ENCODE assay signal across 8 mouse cellular contexts in the genomic region with DNA sequence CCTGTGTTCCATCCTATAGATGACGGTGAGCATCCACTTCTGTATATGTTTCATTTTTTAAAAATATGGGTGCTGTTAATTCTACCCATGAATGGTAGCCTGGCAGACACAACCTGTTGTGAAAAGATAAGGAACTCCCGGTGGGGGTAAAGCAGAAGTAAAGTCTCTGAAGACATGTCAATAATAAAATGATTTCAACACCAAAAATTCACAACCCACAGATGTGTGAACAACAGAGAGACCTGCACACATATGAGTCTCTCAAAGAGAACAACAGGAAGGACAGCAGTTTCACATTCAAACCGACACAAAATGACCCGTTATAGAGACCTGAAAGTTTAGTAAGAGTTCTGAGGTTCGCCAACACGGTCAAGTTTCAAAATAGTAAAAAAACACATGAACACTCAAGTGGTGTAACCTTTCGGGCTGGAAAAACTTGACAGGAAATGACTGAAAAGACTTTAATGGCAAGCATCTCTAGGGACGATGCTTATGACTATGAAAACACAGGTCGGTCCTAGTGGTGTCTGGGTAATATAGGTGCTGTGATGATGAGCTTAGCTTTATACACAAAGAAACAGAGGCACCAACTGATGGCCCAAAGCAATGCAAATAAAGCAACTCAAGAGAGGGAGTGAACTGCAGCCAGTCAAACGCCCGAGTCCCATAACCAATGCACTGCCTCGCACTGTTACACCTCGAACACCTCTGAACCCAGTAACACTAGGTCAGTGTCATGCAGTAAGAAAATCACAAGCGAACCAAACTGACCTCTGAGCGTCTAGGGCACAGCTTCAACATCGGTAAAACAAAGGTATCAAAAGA. TPM values are rescaled to one million over a fixed set of nuclear protein-coding genes. Genes with fewer than 3 reads are reported as not detected.
DNase-seq lines count a peak whose midpoint lies in the region; ATAC-seq and TF ChIP-seq lines count a peak whose summit lies in the region.

No protein-coding gene starts in this region.

- H3K27me3 ChIP-seq in embryonic facial prominence, embryonic 15.5 days = no peaks in the 10 kb centered on the region
- H3K27me3 ChIP-seq in limb, embryonic 11.5 days (ENCODE audit: control insufficient read depth, insufficient read depth, low read length) = no peaks in the 10 kb centered on the region
- H3K27me3 ChIP-seq in neural tube, embryonic 12.5 days (replicated peaks) = no peaks in the 10 kb centered on the region

- H3K4me3 ChIP-seq in left cerebral cortex, adult 2 months = peak overlapping the region; percentile 89
- H3K4me3 ChIP-seq in embryonic facial prominence, embryonic 15.5 days (replicated peaks) = peak overlapping the region; percentile 90
- no peak overlapping the region for H3K4me3 ChIP-seq in limb, embryonic 11.5 days (ENCODE audit: low read depth, low read length)
- H3K4me3 ChIP-seq in neural tube, embryonic 12.5 days = peak overlapping the region; percentile 84; the same call in 1 of the 2 replicates

- DNase-seq in left cerebral cortex, adult 2 months (ENCODE audit: extremely low spot score in 1 of 2, low spot score in 2 of 2) = no peak
- DNase-seq in left cerebral cortex, adult 9 months (ENCODE audit: low spot score in 2 of 2) = no peak
- no peak for DNase-seq in limb, embryonic 11.5 days (ENCODE audit: low spot score)
- no peak for DNase-seq in cerebellum, adult 11-12 months
- DNase-seq in urinary bladder, postnatal 4 days (ENCODE audit: low spot score in 2 of 2) = no peak
- DNase-seq in testis, postnatal 14 days (ENCODE audit: low spot score) = no peak

- H3K4me1 ChIP-seq in embryonic facial prominence, embryonic 15.5 days = peaks cover 17% of the 10 kb centered on the region
- H3K4me1 ChIP-seq in limb, embryonic 11.5 days (ENCODE audit: control insufficient read depth, insufficient read depth, low read length) = peaks cover 6% of the 10 kb centered on the region
- peaks cover 19% of the 10 kb centered on the region for H3K4me1 ChIP-seq in neural tube, embryonic 12.5 days

- intact Hi-C loops in left cerebral cortex, adult 2 months (cut with DNase I) = no loop called here

- TF ChIP-seq CTCF in left cerebral cortex, adult 2 months (IDR thresholded peaks at IDR 0.05) = no peak

- H3K4me2 ChIP-seq in embryonic facial prominence, embryonic 15.5 days (replicated peaks) = peak overlapping the region; percentile 80
- peak overlapping the region; percentile 95; the same call in 1 of the 2 replicates for H3K4me2 ChIP-seq in limb, embryonic 11.5 days (ENCODE audit: low read depth, severe bottlenecking)
- H3K4me2 ChIP-seq in neural tube, embryonic 12.5 days (replicated peaks) = peak overlapping the region; percentile 96

- no peak overlapping the region for H3K27ac ChIP-seq in left cerebral cortex, adult 2 months
- no peak overlapping the region for H3K27ac ChIP-seq in embryonic facial prominence, embryonic 15.5 days (replicated peaks)
- H3K27ac ChIP-seq in limb, embryonic 11.5 days (replicated peaks; ENCODE audit: low read depth, low read length) = no peak overlapping the region
- H3K27ac ChIP-seq in neural tube, embryonic 12.5 days = no peak overlapping the region

- peak overlapping the region; percentile 10; the same call in 1 of the 2 replicates for H3K9ac ChIP-seq in embryonic facial prominence, embryonic 15.5 days
- no peak overlapping the region for H3K9ac ChIP-seq in limb, embryonic 11.5 days (ENCODE audit: low read length)
- peak overlapping the region; percentile 84; the same call in 1 of the 2 replicates for H3K9ac ChIP-seq in neural tube, embryonic 12.5 days

- H3K36me3 ChIP-seq in embryonic facial prominence, embryonic 15.5 days = peaks cover 8% of the 10 kb centered on the region
- no peaks in the 10 kb centered on the region for H3K36me3 ChIP-seq in limb, embryonic 11.5 days (ENCODE audit: control insufficient read depth, insufficient read depth, low read length)
- peaks cover 11% of the 10 kb centered on the region; the same call in 1 of the 2 replicates for H3K36me3 ChIP-seq in neural tube, embryonic 12.5 days

- 82% methylated on average over 16 of the region's 16 CpGs for WGBS in embryonic facial prominence, embryonic 15.5 days
- WGBS in limb, embryonic 11.5 days = 86% methylated on average over 16 of the region's 16 CpGs
- 87% methylated on average over 16 of the region's 16 CpGs for WGBS in neural tube, embryonic 12.5 days

- H3K9me3 ChIP-seq in embryonic facial prominence, embryonic 15.5 days (replicated peaks) = no peaks in the 10 kb centered on the region
- H3K9me3 ChIP-seq in limb, embryonic 11.5 days (ENCODE audit: control insufficient read depth, low read length) = no peaks in the 10 kb centered on the region
- H3K9me3 ChIP-seq in neural tube, embryonic 12.5 days = no peaks in the 10 kb centered on the region

- ATAC-seq in embryonic facial prominence, embryonic 15.5 days (ENCODE audit: insufficient number of reproducible peaks, low FRiP score, low TSS enrichment, low read depth) = no peak
- no peak for ATAC-seq in limb, embryonic 11.5 days (ENCODE audit: insufficient number of reproducible peaks, low FRiP score, low TSS enrichment, low read depth)
- ATAC-seq in neural tube, embryonic 12.5 days (ENCODE audit: low FRiP score, low read depth) = no peak

RNA-seq across cellular contexts. Expression of gene Fcf1, which starts 1.7 kb away (rescaled TPM):
- total RNA-seq in left cerebral cortex, adult 2 months (2021) = 10 to 100 TPM; 28.9 to 31.5 TPM
- polyA plus RNA-seq in embryonic facial prominence, embryonic 15.5 days (2015; fragmentation: Nextera tagmentation; extraction: Ambion mirVana) = 125 and 130 TPM in 2 replicates
- 167 and 169 TPM in 2 replicates for polyA plus RNA-seq in limb, embryonic 11.5 days (2014; fragmentation: Nextera tagmentation; extraction: Ambion mirVana)
- 129 and 134 TPM in 2 replicates for polyA plus RNA-seq in neural tube, embryonic 12.5 days (2016; fragmentation: Nextera tagmentation; extraction: Ambion mirVana)

RNA-seq across cellular contexts. Expression of gene Arel1, which starts 1.7 kb away (rescaled TPM):
- 10 to 100 TPM; 95.6 to 97.8 TPM for total RNA-seq in left cerebral cortex, adult 2 months (2021)
- 10.8 and 11.0 TPM in 2 replicates for polyA plus RNA-seq in embryonic facial prominence, embryonic 15.5 days (2015; fragmentation: Nextera tagmentation; extraction: Ambion mirVana)
- 18.0 and 18.9 TPM in 2 replicates for polyA plus RNA-seq in limb, embryonic 11.5 days (2014; fragmentation: Nextera tagmentation; extraction: Ambion mirVana)
- polyA plus RNA-seq in neural tube, embryonic 12.5 days (2016; fragmentation: Nextera tagmentation; extraction: Ambion mirVana) = 27.8 and 28.7 TPM in 2 replicates

RNA-seq across cellular contexts. Expression of gene Ylpm1, which starts 27.1 kb away (rescaled TPM):
- total RNA-seq in left cerebral cortex, adult 2 months (2021) = 100 to 1,000 TPM; 124 to 126 TPM
- 29.2 and 30.5 TPM in 2 replicates for polyA plus RNA-seq in embryonic facial prominence, embryonic 15.5 days (2015; fragmentation: Nextera tagmentation; extraction: Ambion mirVana)
- 49.2 and 51.2 TPM in 2 replicates for polyA plus RNA-seq in limb, embryonic 11.5 days (2014; fragmentation: Nextera tagmentation; extraction: Ambion mirVana)
- 36.8 and 40.1 TPM in 2 replicates for polyA plus RNA-seq in neural tube, embryonic 12.5 days (2016; fragmentation: Nextera tagmentation; extraction: Ambion mirVana)
